Comparison of ENCODE assay signal across 8 mouse cellular contexts in the genomic region with DNA sequence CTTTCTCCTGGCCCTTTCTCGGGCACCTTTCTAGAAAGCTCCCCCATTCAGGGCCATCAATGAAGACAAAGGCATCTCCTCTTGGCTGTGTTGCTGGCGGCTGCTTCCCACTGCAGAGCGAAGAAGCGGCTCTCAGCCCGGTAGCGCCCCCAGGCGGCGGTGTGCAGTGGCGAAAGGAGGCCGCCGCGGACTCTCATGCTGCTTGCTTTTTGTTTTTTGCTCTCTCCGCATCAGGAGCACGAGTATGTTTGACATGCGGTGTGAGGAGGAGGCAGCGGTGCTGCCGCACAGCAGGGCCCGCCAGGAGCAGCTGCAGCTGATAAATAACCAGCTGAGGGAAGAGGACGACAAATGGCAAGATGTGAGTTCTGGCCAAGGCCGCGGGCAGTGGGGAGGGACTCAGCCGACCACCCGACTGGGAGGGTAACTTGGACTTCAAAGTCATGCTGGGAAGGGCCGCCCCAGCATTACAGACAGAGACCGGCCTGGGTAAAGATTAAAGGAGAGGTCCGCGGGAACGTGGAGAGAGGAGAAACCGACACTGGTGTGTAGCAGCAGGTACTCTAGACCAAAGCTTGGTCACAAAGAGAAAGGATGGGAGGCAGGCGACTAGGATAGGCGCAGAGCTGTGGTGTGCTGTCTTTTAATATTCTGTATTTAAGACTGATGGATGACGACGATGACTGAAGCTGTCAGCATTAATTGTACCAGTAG.
DNase-seq lines count a peak whose midpoint lies in the region; ATAC-seq and TF ChIP-seq lines count a peak whose summit lies in the region.

No protein-coding gene starts in this region.

- no peak overlapping the region; the same call in 1 of the 2 replicates for H3K9ac ChIP-seq in ES-E14 (ENCODE audit: insufficient read depth, low read depth, low read length, poor library complexity, severe bottlenecking)
- H3K9ac ChIP-seq in forebrain, embryonic 16.5 days (replicated peaks; ENCODE audit: low read depth, low read length) = peak overlapping the region; percentile 73

- no peaks in the 10 kb centered on the region; a peak in 1 of 4 replicates for H3K4me1 ChIP-seq in ES-E14 (ENCODE audit: control insufficient read depth in 2 of 2, insufficient read depth in 2 of 2, low read length in 2 of 2, poor library complexity in 1 of 2)
- peaks cover 27% of the 10 kb centered on the region for H3K4me1 ChIP-seq in forebrain, embryonic 16.5 days (replicated peaks; ENCODE audit: control insufficient read depth, insufficient read depth, low read length)

- H3K27ac ChIP-seq in ES-E14 (ENCODE audit: insufficient read depth, low read depth, low read length, poor library complexity, severe bottlenecking) = no peak overlapping the region
- peak overlapping the region; percentile 77 for H3K27ac ChIP-seq in forebrain, embryonic 16.5 days (ENCODE audit: low read length)
- peak overlapping the region; percentile 79 for H3K27ac ChIP-seq in layer of hippocampus, adult 2 months

- no peaks in the 10 kb centered on the region for H3K27me3 ChIP-seq in forebrain, embryonic 16.5 days (replicated peaks; ENCODE audit: control insufficient read depth, insufficient read depth, low read length)

- peak overlapping the region; percentile 37 to 58 for H3K4me3 ChIP-seq in ES-E14 (ENCODE audit: insufficient read depth in 1 of 2, low read depth in 1 of 2, low read length in 2 of 2, poor library complexity in 1 of 2, severe bottlenecking in 1 of 2)
- H3K4me3 ChIP-seq in forebrain, embryonic 16.5 days (replicated peaks; ENCODE audit: low read length) = peak overlapping the region; percentile 51
- H3K4me3 ChIP-seq in layer of hippocampus, adult 2 months = peak overlapping the region; percentile 39

- ATAC-seq in forebrain, embryonic 16.5 days = peak; percentile 93

- under 1% methylated on average over 33 of the region's 33 CpGs for WGBS in forebrain, embryonic 16.5 days

- peak; percentile 97 for TF ChIP-seq CTCF in layer of hippocampus, adult 2 months (conservative IDR thresholded peaks at IDR 0.05)

- DNase-seq in ES-E14 (ENCODE audit: low read depth, low spot score) = peak; percentile 80
- DNase-seq in cerebellum, adult 11-12 months = peak; percentile 66
- DNase-seq in heart, postnatal 36 days = peak; percentile 73 to 81
- peak; percentile 83 to 94 for DNase-seq in layer of hippocampus, adult 2 months (ENCODE audit: low spot score in 2 of 2)
- DNase-seq in lung, adult 18-20 months = peak; percentile 47 to 63
- peak; percentile 80 for DNase-seq in ovary, postnatal 36 days (ENCODE audit: low spot score)
- peak; percentile 51 to 69 for DNase-seq in urinary bladder, postnatal 36 days (ENCODE audit: low spot score in 2 of 2)

- H3K36me3 ChIP-seq in ES-E14 (ENCODE audit: control insufficient read depth, insufficient read depth, low read length, poor library complexity, severe bottlenecking) = no peaks in the 10 kb centered on the region
- no peaks in the 10 kb centered on the region; the same call in 1 of the 2 replicates for H3K36me3 ChIP-seq in forebrain, embryonic 16.5 days (ENCODE audit: control insufficient read depth, insufficient read depth)

- no peaks in the 10 kb centered on the region for H3K9me3 ChIP-seq in ES-E14 (ENCODE audit: control insufficient read depth, insufficient read depth, low read depth, low read length)
- no peaks in the 10 kb centered on the region for H3K9me3 ChIP-seq in forebrain, embryonic 16.5 days (ENCODE audit: control insufficient read depth, low read length)

- intact Hi-C loops in heart, postnatal 36 days (cut with DNase I) = loop anchor here (5.0 kb wide), 2 partner anchors 285 to 300 kb away; no protein-coding TSS in a partner anchor

- in situ Hi-C loops in ES-E14 (cut with MboI; ENCODE audit: low sequenced_read_pairs in 2 of 2, unreplicated experiment in 2 of 2) = loop anchor here in 1 of 2 experiments (10.0 kb wide), 1 partner anchor 302 kb away; no protein-coding TSS in a partner anchor

- H3K4me2 ChIP-seq in forebrain, embryonic 16.5 days (ENCODE audit: low read length) = peak overlapping the region; percentile 68

TF ChIP-seq in ES-E14, 5 proteins besides CTCF, POLR2A, EP300 and RAD21:
- no peak for TF ChIP-seq HCFC1 (IDR thresholded peaks at IDR 0.05; ENCODE audit: borderline replicate concordance, insufficient read depth, low read length)
- TF ChIP-seq MAFK (IDR thresholded peaks at IDR 0.05; ENCODE audit: insufficient read depth, low read depth, low read length) = no peak
- TF ChIP-seq CHD2 (IDR thresholded peaks at IDR 0.05; ENCODE audit: low read depth, low read length) = no peak
- peak; percentile 44; the same call in 1 of the 2 replicates for TF ChIP-seq ZC3H11A (IDR thresholded peaks at IDR 0.05; ENCODE audit: borderline replicate concordance, low read depth, low read length)
- no peak for TF ChIP-seq ZNF384 (IDR thresholded peaks at IDR 0.05; ENCODE audit: low read depth, low read length)
